Mouse (Mus musculus): Measurements from ENCODE around the gene Ralbp1. TPM values are rescaled to one million over a fixed set of nuclear protein-coding genes. Genes with fewer than 3 reads are reported as not detected.

The Ralbp1 gene
- 10 to 100 TPM; 34.3 to 35.6 TPM for total RNA-seq (2021)

DNA sequence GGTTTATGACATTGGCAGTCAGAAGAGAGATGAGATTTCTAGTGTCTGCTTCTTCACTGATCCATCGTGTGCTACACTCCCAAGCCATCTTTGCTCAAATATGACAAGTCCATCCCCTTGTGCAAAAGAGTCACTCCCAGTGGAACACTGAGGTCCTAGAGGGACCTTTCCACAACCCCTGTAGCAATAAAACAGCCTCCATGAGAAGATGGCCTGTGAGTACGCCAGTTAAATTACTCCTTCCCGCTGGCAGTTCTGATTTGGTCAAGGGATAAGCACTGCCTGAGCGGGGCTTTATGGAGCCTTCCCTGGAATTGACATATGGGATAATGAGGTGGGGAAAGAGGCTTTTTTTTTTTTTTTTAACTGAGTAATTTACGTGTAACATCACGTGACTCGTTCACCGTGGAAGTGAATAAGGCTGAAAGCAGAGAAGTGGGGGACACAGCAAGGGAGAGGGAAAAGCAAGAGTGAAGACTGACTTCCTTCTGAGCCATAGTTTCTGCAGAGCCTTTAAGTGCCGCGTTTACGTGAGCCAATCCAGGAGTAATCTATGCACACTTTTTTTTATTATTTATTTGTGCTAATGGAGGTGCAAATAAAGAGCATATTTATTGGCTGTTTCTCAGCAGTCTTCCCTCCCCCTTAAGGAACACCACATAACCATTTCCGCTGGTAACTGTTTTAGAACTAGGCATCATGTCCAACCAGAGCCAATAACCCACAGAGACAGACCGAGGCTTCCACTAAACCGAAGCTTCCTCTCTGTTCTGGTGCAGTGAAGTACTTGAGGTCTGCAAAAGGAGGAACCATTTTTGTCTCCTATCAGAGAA lies at the start of gene Ralbp1:
Gene Ralbp1, minus strand, starts transcription at position 102 of the 833 bp plus-strand sequence.
- peak in 1 of 2 experiments; percentile 40 for DNase-seq (ENCODE audit: extremely low spot score in 1 of 2, low spot score in 2 of 2)
- intact Hi-C loops (cut with DNase I) = loop anchor here (5.0 kb wide), 1 partner anchor 61 kb away; no protein-coding TSS in a partner anchor

DNA sequence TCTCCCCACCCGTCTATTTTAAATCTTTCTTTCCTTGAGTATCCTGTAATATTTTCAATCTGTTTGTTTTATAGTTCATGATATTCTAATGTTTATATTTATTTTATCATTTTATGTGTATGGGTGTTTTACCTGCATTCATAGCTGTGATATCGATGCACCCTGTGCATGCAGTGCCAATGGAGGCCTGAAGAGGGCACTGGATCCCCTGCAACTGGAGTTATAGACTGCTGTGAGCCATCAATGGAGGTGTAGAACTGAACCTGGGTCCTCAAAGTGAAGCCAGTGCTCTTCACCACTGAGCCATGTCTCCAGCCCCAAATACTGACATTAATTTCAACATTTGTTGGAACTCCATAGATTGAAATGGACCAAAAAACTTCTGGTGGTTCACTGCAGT lies 48.1 kb upstream of the Ralbp1 start:
- DNase-seq (ENCODE audit: extremely low spot score in 1 of 2, low spot score in 2 of 2) = no peak
- intact Hi-C loops (cut with DNase I) = no loop called here

DNA sequence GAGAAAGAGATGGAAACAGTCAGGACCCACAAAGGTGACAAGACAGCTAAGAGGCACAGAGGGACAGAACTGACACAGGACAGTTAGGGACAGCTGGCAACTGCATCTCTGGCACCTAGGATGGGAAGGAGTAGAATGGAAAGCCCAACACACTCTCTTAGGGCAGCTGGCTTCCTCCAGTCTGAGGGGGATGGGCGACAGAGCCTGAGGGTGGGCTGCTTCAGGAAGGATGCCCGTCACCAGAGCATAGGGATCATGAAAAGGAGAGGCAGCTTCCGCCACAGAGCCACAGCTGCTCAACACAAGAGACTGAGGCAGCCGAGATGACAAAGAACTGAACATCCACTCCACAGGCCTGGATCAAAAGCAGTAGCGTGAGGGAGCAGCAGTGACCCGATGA lies 45.9 kb upstream of the Ralbp1 start:
- intact Hi-C loops (cut with DNase I) = no loop called here
- DNase-seq (ENCODE audit: extremely low spot score in 1 of 2, low spot score in 2 of 2) = no peak

DNA sequence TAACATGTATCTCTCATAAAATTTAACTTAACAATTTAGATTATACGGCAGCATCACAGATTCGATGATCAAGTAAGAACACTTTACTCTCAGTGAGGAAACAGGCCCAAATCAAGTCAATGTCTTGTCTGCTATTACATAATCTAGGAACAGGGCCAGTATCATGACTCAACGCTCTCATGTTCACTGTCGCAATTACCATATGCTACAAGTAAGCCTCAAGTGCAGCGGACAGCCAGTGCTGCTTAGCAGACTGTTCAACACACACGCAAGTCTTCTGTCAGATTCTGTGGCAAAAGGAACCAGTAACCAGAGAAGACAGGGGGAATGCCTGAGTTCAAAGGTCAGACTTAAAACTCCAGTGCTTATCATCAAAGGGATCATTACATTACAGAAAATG lies 45.4 kb upstream of the Ralbp1 start:
- peak in 1 of 2 experiments; percentile 51 for DNase-seq (ENCODE audit: extremely low spot score in 1 of 2, low spot score in 2 of 2)

DNA sequence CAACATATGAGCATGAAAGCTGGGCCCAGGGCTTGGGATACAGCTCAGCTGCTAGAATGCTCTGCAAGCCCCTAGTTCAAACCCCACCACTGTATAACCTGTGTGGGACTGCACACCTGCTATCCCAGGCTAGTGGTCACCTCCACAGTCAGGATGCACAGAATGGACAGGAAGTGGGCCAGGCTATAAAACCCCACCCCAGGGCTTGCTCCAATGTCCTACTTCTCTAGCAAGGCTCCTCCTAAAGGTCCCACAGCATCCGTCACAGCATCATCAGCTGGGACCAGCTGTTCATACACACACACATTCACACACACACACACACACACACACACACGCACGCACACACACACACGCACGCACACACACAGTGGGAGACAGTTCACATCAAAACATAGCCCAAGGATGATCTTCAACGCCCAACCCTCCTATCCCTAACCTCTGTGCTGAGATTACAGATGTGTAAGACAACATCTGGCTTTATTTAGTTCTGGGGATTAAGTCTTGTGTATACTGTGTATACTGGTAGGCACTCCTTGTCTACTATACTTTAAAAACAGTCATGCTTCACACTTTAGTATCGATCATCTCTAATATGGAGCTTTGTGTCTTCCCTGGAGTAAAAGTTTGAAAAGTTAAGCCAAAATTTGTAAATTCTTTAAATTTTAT lies 44.7 kb upstream of the Ralbp1 start:
- no peak for DNase-seq (ENCODE audit: extremely low spot score in 1 of 2, low spot score in 2 of 2)
- intact Hi-C loops (cut with DNase I) = no loop called here

More for the DNA sequence above, 45.4 kb upstream of the Ralbp1 start:
- intact Hi-C loops (cut with DNase I) = no loop called here

DNA sequence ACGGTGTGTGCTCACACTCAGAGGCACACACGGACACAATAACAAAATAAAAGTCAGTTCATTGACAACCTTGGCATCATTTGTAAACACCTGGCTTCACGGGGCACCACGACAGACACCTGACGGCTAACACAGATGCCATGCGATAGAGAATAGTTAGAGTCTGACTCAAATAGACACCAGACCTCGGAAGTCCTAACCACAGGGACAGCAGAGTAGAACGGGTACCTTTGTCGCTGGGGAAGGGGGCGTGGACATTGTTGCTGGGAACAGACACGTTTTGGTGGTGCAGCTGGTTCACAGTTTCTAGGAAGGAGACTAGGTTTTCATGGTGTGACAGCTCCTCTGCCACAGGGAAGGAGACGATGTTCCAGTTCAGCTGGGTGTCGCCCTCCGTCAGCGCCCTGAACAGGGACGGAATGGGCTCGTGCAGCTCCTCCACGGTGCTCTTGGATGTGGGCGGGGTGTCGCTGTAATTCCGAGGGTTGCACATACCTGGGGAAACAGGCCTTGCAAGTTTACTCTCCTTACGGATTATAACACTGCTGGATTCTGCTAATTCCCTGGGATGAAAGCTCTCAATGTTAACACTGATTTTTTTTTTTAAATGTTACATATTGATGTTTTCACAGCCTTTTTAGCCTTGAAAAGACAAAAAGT lies 43.9 kb upstream of the Ralbp1 start:
- DNase-seq (ENCODE audit: extremely low spot score in 1 of 2, low spot score in 2 of 2) = no peak
- intact Hi-C loops (cut with DNase I) = no loop called here

DNA sequence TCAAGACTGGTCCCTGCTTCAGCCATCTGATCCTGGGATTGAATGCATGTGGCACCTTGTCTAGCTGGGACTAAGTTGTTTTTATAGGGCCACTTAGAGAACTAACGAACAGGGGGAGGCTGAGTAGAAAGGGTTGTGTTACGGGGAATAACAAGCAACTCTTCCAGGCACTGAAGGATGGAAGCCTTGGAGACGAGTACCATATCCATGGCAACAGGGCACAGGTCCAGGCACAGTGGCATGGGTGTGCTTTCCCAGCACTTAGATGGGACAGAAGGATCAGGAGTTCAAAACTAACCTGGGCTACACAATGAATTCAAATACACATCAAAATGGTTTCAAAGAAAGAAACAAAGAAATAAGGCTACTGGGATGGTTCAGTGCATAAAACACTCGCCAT lies 41.5 kb upstream of the Ralbp1 start:
- intact Hi-C loops (cut with DNase I) = no loop called here

DNA sequence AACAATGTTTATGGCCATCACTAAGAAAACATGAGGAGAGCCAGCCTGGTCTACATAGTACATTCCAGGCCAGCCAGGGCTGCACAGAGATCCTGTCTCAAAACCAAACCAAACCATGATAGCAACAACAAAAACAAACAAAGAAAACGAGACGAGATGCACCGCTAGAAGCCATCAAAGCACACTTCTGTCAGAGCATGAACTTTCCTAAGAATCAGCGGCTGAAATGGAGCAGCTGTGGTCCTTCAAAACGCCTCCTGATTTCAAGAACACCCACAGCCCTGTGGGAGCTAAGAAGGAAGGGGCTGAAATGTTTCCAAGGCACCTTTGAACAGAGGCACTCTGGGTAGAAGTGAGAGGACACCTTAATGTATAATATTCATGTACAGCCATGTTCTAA lies 38.6 kb upstream of the Ralbp1 start:
- no peak for DNase-seq (ENCODE audit: extremely low spot score in 1 of 2, low spot score in 2 of 2)
- intact Hi-C loops (cut with DNase I) = no loop called here

More for the DNA sequence above, 41.5 kb upstream of the Ralbp1 start:
- peak; percentile 56 to 64 for DNase-seq (ENCODE audit: extremely low spot score in 1 of 2, low spot score in 2 of 2)

DNA sequence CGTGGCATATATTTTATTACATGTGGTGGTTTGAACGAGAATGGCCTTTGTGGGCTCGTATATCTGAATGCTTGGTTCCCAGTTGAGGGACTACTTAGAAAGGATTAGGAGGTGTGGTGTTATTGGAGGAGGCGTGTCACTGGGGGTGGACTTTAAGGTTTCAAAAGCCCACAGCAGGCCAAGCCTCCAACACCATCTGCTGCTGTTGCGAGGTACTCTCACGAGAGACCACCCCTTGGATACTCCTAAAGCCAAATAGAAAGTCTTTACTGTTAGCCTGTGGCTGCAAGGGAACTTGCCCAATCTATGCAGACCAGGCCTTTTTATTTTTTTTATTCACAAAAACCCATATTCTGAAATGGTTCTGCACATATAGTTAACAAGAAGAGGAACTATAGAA lies 36.4 kb upstream of the Ralbp1 start:
- intact Hi-C loops (cut with DNase I) = no loop called here

DNA sequence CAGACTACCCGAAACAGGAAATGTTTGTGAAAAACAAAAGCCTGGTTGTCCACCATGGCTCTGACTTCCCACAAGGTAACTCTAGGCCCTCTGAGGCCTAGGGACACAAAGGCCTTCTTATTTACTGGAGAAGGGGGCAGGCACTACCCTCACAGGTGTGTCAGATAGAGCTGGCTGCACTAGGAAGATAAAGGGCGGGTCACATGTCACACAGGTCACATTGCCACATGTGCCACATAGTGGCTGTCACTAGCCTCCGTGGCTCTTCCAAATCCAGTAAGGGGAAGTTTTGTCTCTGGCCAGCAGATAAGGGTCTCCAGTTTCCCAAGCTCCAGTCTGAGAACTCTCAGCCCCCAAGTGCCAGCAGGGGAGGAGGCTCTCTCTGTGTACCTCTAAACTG lies 33.6 kb upstream of the Ralbp1 start:
- intact Hi-C loops (cut with DNase I) = no loop called here
- DNase-seq (ENCODE audit: extremely low spot score in 1 of 2, low spot score in 2 of 2) = no peak

More for the DNA sequence above, 36.4 kb upstream of the Ralbp1 start:
- DNase-seq (ENCODE audit: extremely low spot score in 1 of 2, low spot score in 2 of 2) = no peak

DNA sequence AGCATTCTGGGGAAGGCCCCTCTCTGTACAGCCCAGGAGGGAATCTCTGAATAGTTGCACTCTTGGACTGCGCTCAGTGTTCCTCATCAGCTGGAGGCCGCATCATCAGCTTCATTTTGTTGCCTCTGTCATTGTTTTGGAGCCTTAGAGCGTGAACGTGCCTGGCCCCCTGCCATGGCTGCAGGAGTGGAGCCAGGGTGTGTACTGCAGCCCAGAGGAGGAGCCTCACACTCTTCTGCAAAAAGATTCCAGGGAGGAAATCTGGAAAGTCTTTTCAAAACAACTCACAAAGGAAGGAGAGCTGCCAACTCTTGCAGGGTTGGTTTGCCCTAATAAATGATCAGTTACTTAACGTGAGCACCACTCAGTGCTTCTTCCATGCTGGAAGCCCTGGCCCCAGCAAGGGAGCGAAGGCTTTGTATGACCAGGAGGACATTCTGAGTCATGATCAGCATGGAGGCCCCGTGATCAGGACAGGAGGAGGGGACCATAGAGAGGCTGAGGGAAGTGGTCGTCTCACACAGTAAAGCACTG lies 30.6 kb upstream of the Ralbp1 start:
- intact Hi-C loops (cut with DNase I) = no loop called here
- DNase-seq (ENCODE audit: extremely low spot score in 1 of 2, low spot score in 2 of 2) = peak; percentile 79 to 90

DNA sequence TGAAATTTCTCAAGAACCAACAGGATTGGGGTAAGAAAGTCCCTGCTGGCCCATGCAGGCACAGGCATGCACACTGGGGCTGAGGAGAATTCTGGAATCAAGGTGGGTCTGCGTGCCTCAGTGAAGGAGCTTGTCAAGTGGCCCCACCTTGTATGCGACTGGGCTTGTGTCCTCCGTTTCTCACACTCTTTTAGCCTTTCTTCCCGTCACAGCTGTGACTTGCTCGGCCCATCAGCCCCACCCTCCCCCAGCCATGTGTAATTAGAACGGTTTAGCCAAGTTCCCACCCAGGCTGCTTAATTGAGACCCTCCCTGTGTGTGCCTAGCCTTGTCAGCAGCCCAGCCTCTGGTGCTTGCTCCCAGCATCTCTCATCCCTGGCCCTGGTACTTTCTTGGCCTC lies 28.5 kb upstream of the Ralbp1 start:
- intact Hi-C loops (cut with DNase I) = no loop called here
- no peak for DNase-seq (ENCODE audit: extremely low spot score in 1 of 2, low spot score in 2 of 2)

DNA sequence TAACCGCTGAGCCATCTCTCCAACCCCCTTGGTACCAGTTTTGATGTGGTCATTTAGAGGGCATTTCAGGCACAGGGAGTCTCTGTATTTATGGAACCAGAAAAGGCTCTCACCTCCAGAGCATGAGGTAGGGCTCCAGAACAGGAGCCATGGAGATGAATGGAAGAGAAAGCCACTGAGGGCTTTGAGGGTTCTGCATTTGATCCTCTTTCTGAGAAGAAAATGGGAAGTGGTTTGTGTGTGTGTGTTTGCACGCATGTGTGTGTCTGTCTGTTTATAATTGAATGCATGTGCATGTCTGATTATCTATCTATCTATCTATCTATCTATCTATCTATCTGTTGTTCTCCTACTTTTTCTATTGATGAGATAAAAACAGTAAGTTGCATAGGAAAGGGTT lies 26.6 kb upstream of the Ralbp1 start:
- intact Hi-C loops (cut with DNase I) = no loop called here
- no peak for DNase-seq (ENCODE audit: extremely low spot score in 1 of 2, low spot score in 2 of 2)

DNA sequence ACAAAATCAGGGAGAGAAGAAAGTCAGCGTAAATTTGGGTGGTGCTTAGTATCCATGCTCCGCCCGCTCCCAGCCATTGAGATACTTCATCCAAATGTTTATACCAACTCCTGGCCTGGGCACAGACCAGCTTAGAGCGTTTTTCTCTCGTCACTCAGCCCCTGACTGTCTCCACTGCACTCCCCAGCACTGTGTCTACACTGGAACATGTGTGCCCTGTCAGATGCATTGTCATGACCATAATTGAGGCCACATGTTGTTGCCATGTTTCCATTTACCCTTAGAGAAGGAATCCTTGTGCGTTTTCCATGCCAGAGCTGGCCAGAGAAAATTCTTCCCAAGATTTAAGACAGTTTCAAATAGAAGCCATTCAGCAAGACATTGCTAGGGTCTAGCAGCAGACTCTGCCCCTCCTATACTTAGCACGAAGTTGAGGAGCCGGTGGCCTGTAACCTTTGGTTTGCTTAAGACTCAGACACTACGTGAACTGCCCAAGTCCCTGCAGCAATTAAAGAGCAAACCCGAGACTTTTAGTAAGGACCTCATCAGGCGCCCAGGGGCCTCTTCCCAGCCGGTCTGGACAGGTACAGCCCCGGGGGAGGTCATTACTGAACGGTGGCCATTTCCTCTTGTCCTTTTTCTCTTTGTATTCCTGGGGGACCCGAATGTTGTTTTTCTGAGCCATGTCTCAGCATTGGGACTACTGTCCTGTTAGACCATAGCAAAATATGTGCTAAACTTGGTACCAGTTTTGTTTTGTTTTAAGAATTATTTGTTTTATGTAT lies 25.9 kb upstream of the Ralbp1 start:
- DNase-seq (ENCODE audit: extremely low spot score in 1 of 2, low spot score in 2 of 2) = no peak
- intact Hi-C loops (cut with DNase I) = no loop called here

DNA sequence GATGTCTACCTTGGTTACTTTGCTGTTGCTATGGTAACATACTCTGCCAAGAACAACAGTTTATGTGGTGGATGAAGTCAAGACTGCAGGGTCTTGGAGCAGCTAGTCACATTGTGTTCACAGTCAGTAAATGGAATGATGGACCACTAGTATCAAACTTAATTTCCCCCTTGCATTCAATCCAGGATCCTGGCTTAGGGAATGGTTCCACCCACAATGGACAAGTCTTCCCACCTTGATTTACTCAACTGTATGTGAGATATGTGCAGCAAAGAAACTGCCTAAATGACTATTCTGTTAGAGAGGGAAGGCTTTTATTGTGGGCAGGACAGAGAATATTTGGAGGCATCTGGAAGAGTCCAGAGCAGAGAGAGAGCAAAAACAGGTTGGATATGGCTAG lies 22.7 kb upstream of the Ralbp1 start:
- intact Hi-C loops (cut with DNase I) = no loop called here

DNA sequence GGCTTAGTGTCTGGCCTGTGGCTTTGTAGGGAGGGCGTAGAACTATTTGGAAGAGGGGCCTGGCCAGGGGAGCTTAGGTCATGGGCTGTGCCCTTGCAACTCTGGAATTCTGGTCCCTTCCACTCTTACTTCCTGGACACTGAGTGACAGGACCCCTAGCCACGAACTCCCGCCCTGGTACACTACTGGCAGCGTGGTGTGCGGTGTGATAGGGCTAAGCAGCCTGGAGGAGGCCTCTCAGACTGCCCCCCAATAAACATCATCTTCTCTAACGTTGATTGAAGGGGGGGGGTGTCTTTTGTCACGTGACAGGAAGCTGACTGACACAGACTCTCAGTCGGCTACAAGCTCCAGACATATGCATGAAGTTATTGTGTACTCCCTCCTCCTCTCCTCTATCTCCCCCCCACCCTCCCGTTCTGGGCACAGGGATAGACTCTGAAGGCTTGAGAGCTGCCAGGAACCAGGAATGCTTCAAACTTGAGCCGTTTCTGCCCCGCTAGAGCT lies 21.4 kb upstream of the Ralbp1 start:
- intact Hi-C loops (cut with DNase I) = no loop called here
- DNase-seq (ENCODE audit: extremely low spot score in 1 of 2, low spot score in 2 of 2) = peak in 1 of 2 experiments; percentile 32

More for the DNA sequence above, 22.7 kb upstream of the Ralbp1 start:
- no peak for DNase-seq (ENCODE audit: extremely low spot score in 1 of 2, low spot score in 2 of 2)

DNA sequence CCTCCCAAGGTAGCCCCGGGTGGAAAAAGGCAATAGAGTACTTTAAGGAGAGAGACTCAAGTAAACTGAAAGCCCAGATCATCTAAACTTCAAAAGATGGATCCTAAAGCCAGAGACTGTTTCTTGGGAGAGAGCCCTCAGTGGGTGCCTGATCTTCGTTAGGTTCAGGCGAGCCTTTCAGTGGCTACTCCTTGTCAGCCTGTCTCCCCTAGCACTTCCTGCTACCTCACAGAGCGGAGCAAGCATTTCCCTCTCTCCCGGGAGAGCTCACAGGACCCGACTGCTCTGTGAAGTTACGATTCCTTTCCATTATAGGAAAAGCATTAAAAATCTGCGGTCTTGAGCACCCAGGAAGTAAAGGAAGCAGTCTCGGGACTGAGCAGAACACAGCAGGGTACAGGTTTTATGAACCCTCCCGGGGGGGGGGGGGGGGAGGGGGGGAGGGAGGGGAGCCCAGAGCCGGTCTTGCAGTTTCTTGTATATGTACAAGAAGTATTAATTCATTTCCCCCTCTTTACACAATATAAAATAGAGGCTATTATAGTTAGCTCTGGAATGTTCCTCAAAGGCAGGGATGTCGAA lies 20.8 kb upstream of the Ralbp1 start:
- DNase-seq (ENCODE audit: extremely low spot score in 1 of 2, low spot score in 2 of 2) = no peak
- intact Hi-C loops (cut with DNase I) = no loop called here

DNA sequence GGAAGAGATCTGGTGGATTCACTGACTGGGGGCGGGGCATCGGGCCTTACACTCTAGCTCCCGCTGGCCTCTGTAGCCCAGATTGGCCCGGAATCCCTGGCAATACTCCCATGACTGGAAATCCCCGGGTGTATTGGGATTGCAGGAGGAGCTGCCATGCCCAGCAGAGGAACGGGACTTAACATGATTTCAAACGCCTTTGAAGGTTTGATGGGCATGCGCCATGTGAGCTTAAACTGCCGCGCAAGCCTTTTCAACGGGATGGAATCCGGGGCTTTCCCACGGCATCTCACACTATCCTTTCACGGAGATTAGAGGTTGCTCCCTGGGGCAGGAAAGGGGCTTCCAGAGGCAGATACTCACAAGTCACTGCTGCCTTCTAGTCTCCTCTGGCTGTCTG lies 19.6 kb upstream of the Ralbp1 start:
- intact Hi-C loops (cut with DNase I) = no loop called here
- DNase-seq (ENCODE audit: extremely low spot score in 1 of 2, low spot score in 2 of 2) = no peak
